Mouse (Mus musculus): ENCODE results near the gene Atp2c1.

DNA sequence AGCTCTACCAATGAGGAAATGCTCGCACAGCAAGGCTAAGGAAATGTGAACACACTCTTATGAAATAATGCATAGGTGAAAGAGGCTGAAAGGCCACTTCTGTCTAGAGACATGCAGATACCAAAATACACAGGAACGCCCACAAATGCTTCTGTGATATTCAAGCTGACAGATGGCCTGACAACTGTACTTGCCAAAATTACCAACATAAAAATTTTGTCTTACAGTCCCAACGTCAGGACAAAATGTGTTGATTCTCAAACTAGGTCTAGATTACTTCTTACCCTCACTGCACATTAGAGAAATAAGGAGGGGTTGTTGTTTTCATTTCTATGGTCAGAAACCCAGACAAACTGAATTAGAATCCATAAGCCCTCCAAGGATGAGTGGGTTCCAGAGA is 51.0 kb downstream of the Atp2c1 start:
- no peak for TF ChIP-seq CTCF (IDR thresholded peaks at IDR 0.05; ENCODE audit: extremely low read depth, insufficient read depth, insufficient read length, insufficient replicate concordance)
- TF ChIP-seq POLR2A (IDR thresholded peaks at IDR 0.05; ENCODE audit: low read depth, low read length) = no peak
